In the genomic region with DNA sequence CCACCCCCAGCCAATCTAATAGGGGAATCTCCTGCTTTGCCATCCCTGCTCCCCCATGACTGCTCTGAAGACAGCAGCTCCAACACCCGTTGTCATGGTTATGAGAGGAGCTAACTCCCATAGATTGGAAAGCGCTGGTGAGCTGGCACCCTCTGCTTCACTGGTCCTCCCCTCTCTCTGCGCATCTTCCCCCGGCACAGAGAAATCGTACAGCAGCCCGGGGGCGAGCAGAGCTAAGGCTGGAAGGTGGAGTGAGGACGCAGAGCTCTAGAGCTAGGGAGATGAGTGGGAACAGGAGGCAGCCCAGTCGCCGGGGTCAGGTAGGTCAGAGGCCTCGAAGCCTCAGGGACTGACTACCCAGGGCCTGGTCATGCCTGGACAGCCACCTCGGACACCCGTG, we compare ENCODE assay signal across 11 mouse cellular contexts. TPM values are rescaled to one million over a fixed set of nuclear protein-coding genes. Genes with fewer than 3 reads are reported as not detected.
DNase-seq lines count a peak whose midpoint lies in the region; ATAC-seq lines count a peak whose summit lies in the region.
"Had no signal": no experiment of that assay in that cellular context is flagged by ENCODE, and none has a peak within 500 bp of the region (broad histone marks: within the 10 kb centered on the region; RNA-seq: fewer than 3 reads in every experiment).

No protein-coding gene starts in this region.

- H3K9me3 ChIP-seq in heart, embryonic 12.5 days (replicated peaks), result no peaks in the 10 kb centered on the region
- no peaks in the 10 kb centered on the region for H3K9me3 ChIP-seq in lung, embryonic 16.5 days (ENCODE audit: control insufficient read depth, low read length)
- H3K9me3 ChIP-seq: hindbrain, embryonic 15.5 days had no signal

- H3K4me2 ChIP-seq in heart, embryonic 12.5 days, result no peak overlapping the region; the same call in 1 of the 2 replicates
- H3K4me2 ChIP-seq in lung, embryonic 16.5 days (ENCODE audit: low read depth, low read length), result no peak overlapping the region
- H3K4me2 ChIP-seq: hindbrain, embryonic 15.5 days had no signal

- no peak for DNase-seq in heart, adult 8-10 months (ENCODE audit: low spot score)
- no peak for DNase-seq in lung, postnatal 36 days
- DNase-seq in layer of hippocampus, adult 9-10 months (ENCODE audit: low spot score), result peak; percentile 74
- peak; percentile 83 for DNase-seq in right cerebral cortex, postnatal 25 days
- DNase-seq in adrenal gland, adult 8-10 months, result no peak
- no peak for DNase-seq in neural tube, embryonic 10.5 days (ENCODE audit: extremely low spot score, low spot score)
- DNase-seq: adrenal gland, adult 2 months had no signal

- peaks cover 64% of the 10 kb centered on the region for H3K36me3 ChIP-seq in heart, embryonic 12.5 days
- peaks cover 42% of the 10 kb centered on the region for H3K36me3 ChIP-seq in lung, embryonic 16.5 days (ENCODE audit: control insufficient read depth, insufficient read depth, low read length)

- peak overlapping the region; percentile 1; the same call in 1 of the 2 replicates for H3K9ac ChIP-seq in heart, embryonic 12.5 days
- H3K9ac ChIP-seq in lung, embryonic 16.5 days (ENCODE audit: low read length), result 0 out of 2 replicates have a peak overlapping the region, but pooled peaks have one; percentile 42
- H3K9ac ChIP-seq: hindbrain, embryonic 15.5 days had no signal

- H3K27ac ChIP-seq in heart, embryonic 12.5 days (ENCODE audit: poor library complexity, severe bottlenecking), result peak overlapping the region; percentile 72
- H3K27ac ChIP-seq in lung, embryonic 16.5 days (ENCODE audit: low read length), result peak overlapping the region; percentile 19; the same call in 1 of the 2 replicates
- H3K27ac ChIP-seq: hindbrain, embryonic 15.5 days had no signal

- H3K27me3 ChIP-seq in heart, embryonic 12.5 days (replicated peaks), result no peaks in the 10 kb centered on the region
- H3K27me3 ChIP-seq in lung, embryonic 16.5 days (ENCODE audit: control insufficient read depth, insufficient read depth, low read depth, low read length), result no peaks in the 10 kb centered on the region
- H3K27me3 ChIP-seq: CH12.LX; hindbrain, embryonic 15.5 days had no signal

- WGBS in heart, embryonic 12.5 days, result 57% methylated on average over 13 of the region's 13 CpGs
- 57% methylated on average over 13 of the region's 13 CpGs for WGBS in lung, embryonic 16.5 days

- ATAC-seq in heart, embryonic 12.5 days (ENCODE audit: insufficient number of reproducible peaks, low FRiP score), result no peak
- no peak for ATAC-seq in lung, embryonic 16.5 days (ENCODE audit: low read depth)

- H3K4me1 ChIP-seq in heart, embryonic 12.5 days (replicated peaks), result peaks cover 90% of the 10 kb centered on the region
- peaks cover 64% of the 10 kb centered on the region for H3K4me1 ChIP-seq in lung, embryonic 16.5 days (replicated peaks; ENCODE audit: control insufficient read depth, insufficient read depth, low read length)

- H3K4me3 ChIP-seq in heart, embryonic 12.5 days, result no peak overlapping the region
- H3K4me3 ChIP-seq in lung, embryonic 16.5 days (ENCODE audit: low read length), result no peak overlapping the region
- H3K4me3 ChIP-seq: hindbrain, embryonic 15.5 days had no signal

RNA-seq across cellular contexts. Expression of a gene that starts 23.5 kb away (rescaled TPM):
- polyA plus RNA-seq in heart, embryonic 12.5 days (2016; fragmentation: Nextera tagmentation; extraction: Ambion mirVana), result 84.5 and 91.8 TPM in 2 replicates
- 10 to 100 TPM; 38.8 to 45.9 (median 41.4) TPM for total RNA-seq in heart, adult 8-10 months (2022)
- 123 and 125 TPM in 2 replicates for polyA plus RNA-seq in lung, embryonic 16.5 days (2015; fragmentation: Nextera tagmentation; extraction: Ambion mirVana)
- 10 to 100 TPM; 22.0 to 48.2 (median 31.5) TPM for total RNA-seq in adrenal gland, adult 8-10 months (2022)

RNA-seq across cellular contexts. Expression of a gene that starts 23.7 kb away (rescaled TPM):
- polyA plus RNA-seq in heart, embryonic 12.5 days (2016; fragmentation: Nextera tagmentation; extraction: Ambion mirVana), result not detected in 2 replicates
- total RNA-seq in heart, adult 8-10 months (2022), result under 1 TPM in 1 of 4 experiments, not detected in 3; 0.23 TPM
- polyA plus RNA-seq in lung, embryonic 16.5 days (2015; fragmentation: Nextera tagmentation; extraction: Ambion mirVana), result not detected in 2 replicates
- total RNA-seq in adrenal gland, adult 8-10 months (2022), result not detected
- total RNA-seq: adrenal gland, adult 2 months; CH12.LX had no signal
- polyA plus RNA-seq: adrenal gland, adult 2 months; hindbrain, embryonic 15.5 days had no signal

RNA-seq across cellular contexts. Expression of a gene that starts 53.6 kb away (rescaled TPM):
- polyA plus RNA-seq in heart, embryonic 12.5 days (2016; fragmentation: Nextera tagmentation; extraction: Ambion mirVana), result 181 and 185 TPM in 2 replicates
- 10 to 100 TPM; 60.4 to 67.0 (median 64.4) TPM for total RNA-seq in heart, adult 8-10 months (2022)
- polyA plus RNA-seq in lung, embryonic 16.5 days (2015; fragmentation: Nextera tagmentation; extraction: Ambion mirVana), result 354 and 367 TPM in 2 replicates
- 100 to 1,000 TPM; 139 to 217 (median 172) TPM for total RNA-seq in adrenal gland, adult 8-10 months (2022)

RNA-seq across cellular contexts. Expression of a gene that starts 56.4 kb away (rescaled TPM):
- polyA plus RNA-seq in heart, embryonic 12.5 days (2016; fragmentation: Nextera tagmentation; extraction: Ambion mirVana), result 75.3 and 75.6 TPM in 2 replicates
- 10 to 100 TPM; 26.3 to 31.5 (median 27.8) TPM for total RNA-seq in heart, adult 8-10 months (2022)
- polyA plus RNA-seq in lung, embryonic 16.5 days (2015; fragmentation: Nextera tagmentation; extraction: Ambion mirVana), result 82.1 and 86.2 TPM in 2 replicates
- 10 to 100 TPM; 48.9 to 84.1 (median 58.1) TPM for total RNA-seq in adrenal gland, adult 8-10 months (2022)

Comparison
In these comparisons a context has a peak if more than half of its experiments do, and no peak if none do; other contexts are left out.
1. DNase-seq: peak in layer of hippocampus, adult 9-10 months (single experiment) and right cerebral cortex, postnatal 25 days (single experiment); none in heart, adult 8-10 months (single experiment), lung, postnatal 36 days (single experiment), adrenal gland, adult 8-10 months (single experiment) and neural tube, embryonic 10.5 days (single experiment).